Mouse (Mus musculus) hindbrain, embryonic 11.5 days (tissue): Measurements from ENCODE around the gene Plaur. TPM values are rescaled to one million over a fixed set of nuclear protein-coding genes. Genes with fewer than 3 reads are reported as not detected.

Experiments used
- ATAC-seq: fragments of 200-750 bp; cut with Nextera tagmentation; 2 replicates; pipeline ENCODE4 v1.8.0; 2017; ENCODE audit warnings: mild to moderate bottlenecking, moderate TSS enrichment, moderate library complexity; ENCODE audit not compliant: low FRiP score
- DNase-seq: peaks from one replicate; pipeline ENCODE4 v3.0.0-alpha.2; 2015; ENCODE audit warnings: low spot score
- H3K27ac ChIP-seq: fragments of 300-500 bp; sonication (generic); 2 replicates; pipeline ENCODE4 v1.5.1; 2014; ENCODE audit warnings: mild to moderate bottlenecking, low read depth, low read length
- H3K27me3 ChIP-seq: fragments of 300-500 bp; sonication (generic); 2 replicates; pipeline ENCODE4 v1.6.1; 2014; ENCODE audit warnings: mild to moderate bottlenecking, low read length, moderate library complexity, mixed read lengths; ENCODE audit not compliant: control insufficient read depth, insufficient read depth
- H3K36me3 ChIP-seq: fragments of 300-500 bp; sonication (generic); 2 replicates; pipeline ENCODE4 v1.6.1; 2014; ENCODE audit warnings: mild to moderate bottlenecking, low read length, moderate library complexity, mixed read lengths; ENCODE audit not compliant: control insufficient read depth, insufficient read depth
- H3K4me1 ChIP-seq: fragments of 300-500 bp; sonication (generic); replicated peaks from 2 replicates; pipeline ENCODE4 v1.6.1; 2014; ENCODE audit warnings: low read length, mixed read lengths; ENCODE audit not compliant: control insufficient read depth, insufficient read depth
- H3K4me2 ChIP-seq: fragments of 300-500 bp; sonication (generic); replicated peaks from 2 replicates; pipeline ENCODE4 v1.6.1; 2014; ENCODE audit warnings: mild to moderate bottlenecking, low read depth, low read length
- H3K4me3 ChIP-seq: fragments of 300-500 bp; sonication (generic); 2 replicates; pipeline ENCODE4 v1.5.1; 2014; ENCODE audit warnings: low read depth, low read length
- H3K9ac ChIP-seq: fragments of 300-500 bp; sonication (generic); 2 replicates; pipeline ENCODE4 v1.6.1; 2014; ENCODE audit warnings: low read depth, low read length
- H3K9me3 ChIP-seq: fragments of 300-500 bp; sonication (generic); 2 replicates; pipeline ENCODE4 v1.6.1; 2016; ENCODE audit warnings: low read length; ENCODE audit not compliant: control insufficient read depth
- WGBS: fragments of 180-500 bp; shearing (Covaris S2); extraction: QIAGEN DNeasy Blood & Tissue Kit; methylation state at CpG from one replicate; pipeline ENCODE4 v1.1.7; 2014; 5-methylcytosine and 5-hydroxymethylcytosine counted together
- polyA plus RNA-seq: library from polyadenylated mRNA; unstranded; fragments of >200 nt; fragmentation: Nextera tagmentation; extraction: Ambion mirVana; gene quantifications from 2 replicates; pipeline ENCODE4 v1.2.1, GENCODE M21; 2014

Gene Plaur
- polyA plus RNA-seq = 1.7 and 2.1 TPM in 2 replicates

DNA sequence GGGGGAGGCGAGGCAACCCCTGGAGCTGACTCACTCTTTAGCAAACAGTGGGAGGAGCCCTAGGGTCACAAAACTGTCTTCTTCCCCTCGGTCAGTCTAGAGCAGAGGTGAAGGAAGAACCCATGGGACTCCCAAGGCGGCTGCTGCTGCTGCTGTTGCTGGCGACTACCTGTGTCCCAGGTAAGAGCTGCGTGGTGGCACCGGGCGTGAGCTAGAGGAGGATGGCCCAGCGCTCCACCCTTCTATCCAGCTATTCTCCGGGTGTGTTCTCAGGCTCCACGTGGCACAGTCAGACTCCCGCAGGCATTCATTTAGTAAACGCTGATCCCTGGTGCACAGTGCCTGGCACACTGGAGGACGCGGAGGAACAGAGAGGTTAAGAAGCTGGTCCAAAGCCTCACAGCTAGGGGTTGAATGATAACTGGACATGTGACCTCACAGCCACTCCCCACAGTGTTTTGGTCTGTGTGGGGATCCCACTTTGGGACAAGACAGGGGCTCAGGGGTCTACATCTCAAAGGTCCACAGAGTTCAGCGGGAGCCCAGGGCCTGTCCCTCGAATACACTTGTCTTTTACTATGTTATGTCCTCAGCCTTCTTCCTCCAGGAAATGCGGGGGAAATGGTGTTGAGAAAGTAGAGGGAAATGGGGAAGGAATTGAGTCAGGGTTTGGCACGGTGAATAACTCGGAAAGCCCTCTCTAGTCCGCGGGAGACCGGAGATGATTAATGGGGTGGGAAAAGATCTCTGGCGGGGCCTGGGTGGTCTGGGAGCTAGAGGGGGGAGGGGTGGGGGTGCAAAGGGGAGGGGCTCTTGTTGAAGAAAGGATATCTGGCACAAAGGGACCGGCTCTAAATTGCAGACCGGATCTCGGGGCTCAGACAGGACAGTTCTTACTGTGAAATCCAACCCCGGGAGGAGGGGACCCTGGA, at the start of gene Plaur:
Plaur (plus strand) TSS at position 97 of the 932 bp plus-strand sequence.
- Histone ChIP-seq H3K27ac (peak within 1 kb of the TSS; percentile 45; the same call in 1 of the 2 replicates), H3K4me3 (no peak within 1 kb of the TSS), H3K36me3 (no peaks in the 10 kb centered on the region), H3K4me2 (no peak within 1 kb of the TSS), H3K4me1 (peaks cover 2% of the 10 kb centered on the region; the same call in 1 of the 2 replicates), H3K27me3 (no peaks in the 10 kb centered on the region), H3K9ac (no peak within 1 kb of the TSS), H3K9me3 (no peaks in the 10 kb centered on the region)
- DNase-seq (peak; percentile 61), ATAC-seq (peak; percentile 61)
- 8% methylated on average over 27 of the region's 27 CpGs for WGBS

DNA sequence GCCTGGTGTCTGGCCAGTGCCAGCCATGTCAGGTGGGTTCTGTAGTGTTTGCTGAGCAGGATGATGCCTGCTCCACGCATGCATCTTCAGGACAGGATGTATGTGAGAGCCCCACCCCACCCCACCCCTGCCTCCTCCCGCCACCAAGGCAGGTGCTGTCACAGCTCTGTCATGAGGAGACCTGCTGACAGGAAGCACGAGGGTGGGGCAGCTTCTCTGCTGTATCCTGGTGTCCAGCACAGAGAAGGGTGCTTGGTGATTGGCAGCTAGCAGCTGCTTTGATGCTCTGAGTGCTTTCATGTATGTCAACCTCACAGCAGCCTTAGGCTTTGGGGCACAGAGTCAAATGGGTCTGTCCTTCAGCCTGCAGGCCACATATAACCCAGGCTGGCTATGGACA, 48.7 kb upstream of the Plaur start:
- no peak overlapping the region for H3K4me2 ChIP-seq
- H3K4me3 ChIP-seq = no peak overlapping the region
- H3K9me3 ChIP-seq = no peaks in the 10 kb centered on the region
- no peaks in the 10 kb centered on the region for H3K27me3 ChIP-seq
- H3K27ac ChIP-seq = no peak overlapping the region
- no peak overlapping the region for H3K9ac ChIP-seq
- ATAC-seq (no peak), DNase-seq (no peak)
- no peaks in the 10 kb centered on the region for H3K4me1 ChIP-seq
- WGBS = 97% methylated on average over 3 of the region's 3 CpGs
- 0 out of 2 replicates have a peak, but pooled peaks cover 2% of the 10 kb centered on the region for H3K36me3 ChIP-seq

DNA sequence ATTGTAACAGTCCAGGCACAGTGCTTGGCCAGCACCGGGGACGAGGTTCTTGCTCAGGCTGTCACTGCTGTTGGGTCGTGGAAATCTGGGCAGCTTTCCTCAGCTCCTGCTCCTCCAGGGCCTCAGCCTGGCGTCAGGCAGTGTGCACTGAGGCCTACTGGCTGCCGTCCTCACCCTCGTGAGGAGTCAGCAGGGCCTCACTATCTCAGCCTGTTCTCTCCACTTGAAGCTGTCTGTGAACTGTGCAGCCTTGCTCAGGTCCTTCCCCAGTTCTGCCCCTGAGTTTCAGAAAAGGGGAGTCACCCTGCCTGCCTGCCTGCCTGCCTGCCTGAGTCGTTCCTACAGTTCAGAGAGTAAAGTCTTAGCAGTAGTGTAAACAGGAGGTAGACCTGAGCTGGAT, 47.0 kb upstream of the Plaur start:
- DNase-seq = no peak
- 84% methylated on average over 7 of the region's 7 CpGs for WGBS
- Histone ChIP-seq H3K4me2 (no peak overlapping the region), H3K9me3 (no peaks in the 10 kb centered on the region), H3K9ac (no peak overlapping the region), H3K4me1 (peaks cover 2% of the 10 kb centered on the region; the same call in 1 of the 2 replicates), H3K27ac (no peak overlapping the region), H3K27me3 (no peaks in the 10 kb centered on the region), H3K36me3 (0 out of 2 replicates have a peak, but pooled peaks cover 2% of the 10 kb centered on the region), H3K4me3 (no peak overlapping the region)
- no peak for ATAC-seq

DNA sequence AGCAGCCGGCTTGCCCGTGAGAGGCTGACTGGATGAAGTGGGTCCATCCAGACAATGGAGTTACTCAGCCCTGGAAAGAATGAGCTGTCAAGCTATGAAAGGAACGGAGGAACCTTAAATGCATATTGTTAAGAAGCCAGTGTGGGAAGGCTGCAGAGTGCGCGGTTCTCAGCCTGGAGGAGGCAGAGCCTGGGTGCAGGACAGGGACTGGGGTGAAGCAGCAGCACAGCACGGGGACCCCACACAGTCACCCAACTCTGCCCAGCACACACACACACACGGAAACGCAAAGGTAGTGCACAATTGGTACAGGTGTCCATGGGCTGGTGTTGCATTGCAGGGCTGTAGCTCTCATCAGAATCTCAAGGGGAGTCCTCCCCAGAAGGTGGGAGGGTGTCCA, 42.7 kb upstream of the Plaur start:
- Histone ChIP-seq H3K4me3 (no peak overlapping the region), H3K36me3 (0 out of 2 replicates have a peak, but pooled peaks cover 2% of the 10 kb centered on the region), H3K9ac (peak overlapping the region; percentile 23; the same call in 1 of the 2 replicates), H3K27me3 (no peaks in the 10 kb centered on the region), H3K27ac (peak overlapping the region; percentile 9; the same call in 1 of the 2 replicates), H3K4me2 (no peak overlapping the region), H3K4me1 (peaks cover 2% of the 10 kb centered on the region; the same call in 1 of the 2 replicates), H3K9me3 (no peaks in the 10 kb centered on the region)
- peak; percentile 31 for DNase-seq
- WGBS = 41% methylated on average over 8 of the region's 8 CpGs
- ATAC-seq = peak; percentile 48; the same call in 1 of the 2 replicates

DNA sequence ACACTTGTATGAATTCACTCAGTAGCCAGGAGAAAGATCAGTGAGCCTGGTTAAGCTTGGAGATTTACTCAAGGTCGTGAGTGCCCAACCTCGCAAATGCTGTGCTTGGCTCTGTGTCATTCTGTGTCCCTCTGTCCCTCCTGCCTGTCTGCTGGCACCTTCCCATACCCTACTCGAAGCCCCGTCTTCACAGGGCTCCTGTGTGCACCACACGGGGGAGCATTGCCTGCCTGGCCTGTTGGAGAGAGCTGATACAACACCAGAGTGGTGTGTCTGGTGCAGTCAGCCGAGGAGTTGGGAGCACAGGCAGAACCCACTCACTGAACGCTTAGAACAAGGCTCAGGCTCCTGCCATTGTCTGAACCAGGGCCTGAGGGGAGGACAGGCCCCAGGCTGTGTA, 40.6 kb upstream of the Plaur start:
- Histone ChIP-seq H3K9ac (peak overlapping the region; percentile 11; the same call in 1 of the 2 replicates), H3K4me2 (no peak overlapping the region), H3K4me3 (no peak overlapping the region), H3K27ac (no peak overlapping the region), H3K27me3 (no peaks in the 10 kb centered on the region), H3K36me3 (no peaks in the 10 kb centered on the region), H3K4me1 (peaks cover 2% of the 10 kb centered on the region; the same call in 1 of the 2 replicates), H3K9me3 (no peaks in the 10 kb centered on the region)
- peak; percentile 26; the same call in 1 of the 2 replicates for ATAC-seq
- 63% methylated on average over 7 of the region's 7 CpGs for WGBS
- DNase-seq = peak; percentile 20

DNA sequence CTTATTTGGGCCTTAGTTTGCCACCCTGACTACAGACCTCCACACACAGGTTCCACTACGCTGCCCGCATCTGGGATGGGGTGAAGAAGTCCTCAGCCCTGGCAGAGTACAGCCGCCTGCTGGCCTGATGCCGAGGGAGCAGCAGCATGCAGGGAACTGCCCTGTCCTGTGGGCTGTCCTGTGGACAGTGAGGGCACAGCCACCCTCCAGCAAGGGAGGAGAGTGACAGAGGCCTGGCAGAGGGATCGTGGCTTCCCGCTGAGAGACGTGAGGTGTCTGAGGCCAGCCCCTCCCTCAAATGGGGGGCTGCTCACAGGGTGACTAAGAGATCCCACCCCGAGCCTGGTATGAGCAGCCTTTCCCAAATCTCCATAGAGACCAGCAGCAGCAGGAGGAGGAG, 40.0 kb upstream of the Plaur start:
- peak overlapping the region; percentile 42 for H3K27ac ChIP-seq
- H3K36me3 ChIP-seq = no peaks in the 10 kb centered on the region
- no peak overlapping the region for H3K4me3 ChIP-seq
- WGBS = 67% methylated on average over 8 of the region's 8 CpGs
- DNase-seq = peak; percentile 19
- peak overlapping the region; percentile 11; the same call in 1 of the 2 replicates for H3K9ac ChIP-seq
- H3K9me3 ChIP-seq = no peaks in the 10 kb centered on the region
- H3K27me3 ChIP-seq = no peaks in the 10 kb centered on the region
- no peak; the same call in 1 of the 2 replicates for ATAC-seq
- H3K4me1 ChIP-seq = peaks cover 2% of the 10 kb centered on the region; the same call in 1 of the 2 replicates
- H3K4me2 ChIP-seq = no peak overlapping the region

DNA sequence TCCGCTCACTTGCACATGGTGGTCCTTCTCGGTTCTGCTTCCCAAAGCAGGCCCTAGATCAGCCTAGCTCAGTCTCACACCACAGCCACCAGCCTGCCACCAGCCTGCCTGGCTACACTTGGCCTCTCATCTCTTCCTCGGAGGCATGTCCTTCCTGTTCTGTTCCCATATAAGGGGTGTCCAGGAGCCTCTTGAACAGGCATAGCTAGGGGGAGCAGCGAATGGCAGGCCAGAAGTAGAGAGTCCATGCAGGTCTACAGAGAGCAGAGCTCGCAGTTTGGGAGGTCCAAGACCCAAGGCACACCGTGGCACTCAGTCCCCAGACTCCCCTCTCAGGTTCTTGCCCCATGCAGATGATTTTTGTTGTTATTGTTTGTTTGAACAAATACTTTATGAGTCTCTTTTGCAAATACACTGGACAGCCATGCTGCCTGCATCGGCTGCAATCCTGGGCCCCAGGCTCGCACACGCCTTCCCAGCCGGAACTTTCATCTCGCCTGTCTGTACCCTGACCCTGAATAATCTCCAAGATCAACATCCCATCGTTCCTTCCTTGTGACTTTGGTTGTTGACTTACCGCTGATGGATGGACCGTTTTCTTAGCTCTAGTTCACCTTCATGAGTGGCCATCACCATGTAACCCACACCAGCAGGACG, 39.0 kb upstream of the Plaur start:
- no peak overlapping the region for H3K4me2 ChIP-seq
- H3K4me3 ChIP-seq = no peak overlapping the region
- H3K4me1 ChIP-seq = peaks cover 2% of the 10 kb centered on the region; the same call in 1 of the 2 replicates
- no peaks in the 10 kb centered on the region for H3K27me3 ChIP-seq
- WGBS = 89% methylated on average over 15 of the region's 15 CpGs
- H3K27ac ChIP-seq = no peak overlapping the region
- no peak overlapping the region for H3K9ac ChIP-seq
- DNase-seq (no peak), ATAC-seq (no peak)
- no peaks in the 10 kb centered on the region for H3K36me3 ChIP-seq
- H3K9me3 ChIP-seq = no peaks in the 10 kb centered on the region

DNA sequence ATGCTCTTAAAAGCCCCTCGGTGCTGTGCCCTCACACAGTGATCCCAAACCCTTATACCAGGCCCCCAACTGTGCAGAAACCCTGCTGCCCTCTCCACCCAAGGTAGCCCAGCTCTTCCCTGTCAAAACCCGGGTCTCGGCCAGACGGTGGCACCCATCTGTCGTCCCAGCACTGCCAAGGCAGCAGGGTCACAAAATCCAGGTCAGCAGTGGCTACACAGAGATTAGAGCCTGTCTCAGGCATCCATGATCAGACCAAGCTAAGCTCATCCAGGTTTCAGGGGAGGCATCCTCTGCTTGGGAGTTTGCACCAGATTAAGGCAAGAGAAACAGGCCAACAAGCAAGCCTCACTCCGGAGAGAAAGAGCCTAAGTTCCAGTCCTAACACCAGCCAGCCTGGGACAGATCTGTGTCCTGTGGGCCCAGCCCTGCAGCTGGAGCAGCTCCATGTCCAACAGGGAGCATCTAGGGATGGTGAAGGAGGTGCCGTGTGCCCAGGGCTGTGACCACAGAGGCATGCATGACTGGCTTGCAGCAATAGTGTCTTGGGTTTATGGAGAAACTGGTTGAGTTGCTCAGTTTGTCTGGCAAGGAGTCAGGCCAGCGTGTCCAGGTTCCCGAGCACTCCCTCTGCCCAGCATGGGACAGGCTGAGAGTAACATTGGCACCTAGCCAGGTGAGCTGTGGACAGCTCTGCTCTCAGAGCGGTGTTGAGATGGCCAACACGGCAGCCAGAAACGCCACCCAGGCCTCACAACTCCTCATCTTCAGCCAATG, 38.1 kb upstream of the Plaur start:
- DNase-seq = no peak
- H3K9ac ChIP-seq = no peak overlapping the region
- ATAC-seq = no peak

More for the DNA sequence above, 38.1 kb upstream of the Plaur start:
- Histone ChIP-seq H3K9me3 (no peaks in the 10 kb centered on the region), H3K27ac (no peak overlapping the region), H3K4me1 (peaks cover 2% of the 10 kb centered on the region; the same call in 1 of the 2 replicates), H3K27me3 (no peaks in the 10 kb centered on the region), H3K4me3 (no peak overlapping the region), H3K4me2 (no peak overlapping the region), H3K36me3 (no peaks in the 10 kb centered on the region)
- WGBS = 87% methylated on average over 12 of the region's 12 CpGs
